Mouse (Mus musculus) heart, embryonic 15.5 days (tissue): ENCODE results near the gene Slitrk6. TPM values are rescaled to one million over a fixed set of nuclear protein-coding genes. Genes with fewer than 3 reads are reported as not detected.

ENCODE experiments used
- ATAC-seq: fragments of 200-750 bp; cut with Nextera tagmentation; replicated peaks from 2 replicates; pipeline ENCODE4 v1.8.0; 2017; ENCODE audit warnings: low read depth, moderate TSS enrichment; ENCODE audit not compliant: insufficient number of reproducible peaks, insufficient read depth, low FRiP score
- H3K27ac ChIP-seq: fragments of 300-500 bp; sonication (generic); 2 replicates; pipeline ENCODE4 v1.5.1; 2015; ENCODE audit warnings: mild to moderate bottlenecking, inconsistent platforms
- H3K27me3 ChIP-seq: fragments of 300-500 bp; sonication (generic); 2 replicates; pipeline ENCODE4 v1.6.1; 2015; ENCODE audit warnings: inconsistent platforms
- H3K36me3 ChIP-seq: fragments of 300-500 bp; sonication (generic); 2 replicates; pipeline ENCODE4 v1.6.1; 2015; ENCODE audit warnings: mild to moderate bottlenecking, inconsistent platforms
- H3K4me1 ChIP-seq: fragments of 300-500 bp; sonication (generic); replicated peaks from 2 replicates; pipeline ENCODE4 v1.6.1; 2015; ENCODE audit warnings: inconsistent platforms
- H3K4me2 ChIP-seq: fragments of 300-500 bp; sonication (generic); 2 replicates; pipeline ENCODE4 v1.6.1; 2015; ENCODE audit warnings: inconsistent platforms, mild to moderate bottlenecking, moderate library complexity
- H3K4me3 ChIP-seq: fragments of 300-500 bp; sonication (generic); 2 replicates; pipeline ENCODE4 v1.5.1; 2015; ENCODE audit warnings: mild to moderate bottlenecking, inconsistent platforms
- H3K9ac ChIP-seq: fragments of 300-500 bp; sonication (generic); 2 replicates; pipeline ENCODE4 v1.6.1; 2015; ENCODE audit warnings: mild to moderate bottlenecking, inconsistent platforms
- H3K9me3 ChIP-seq: fragments of 300-500 bp; sonication (generic); replicated peaks from 2 replicates; pipeline ENCODE4 v1.6.1; 2016; ENCODE audit warnings: inconsistent platforms
- WGBS: fragments of 180-500 bp; shearing (Covaris S2); methylation state at CpG from one replicate; pipeline ENCODE4 v1.1.7; 2015; ENCODE audit warnings: mixed read lengths; 5-methylcytosine and 5-hydroxymethylcytosine counted together
- polyA plus RNA-seq: library from polyadenylated mRNA; unstranded; fragments of >200 nt; fragmentation: Nextera tagmentation; extraction: Ambion mirVana; gene quantifications from 2 replicates; pipeline ENCODE4 v1.2.1, GENCODE M21; 2015

The Slitrk6 gene
- 1.6 and 2.3 TPM in 2 replicates for polyA plus RNA-seq

DNA sequence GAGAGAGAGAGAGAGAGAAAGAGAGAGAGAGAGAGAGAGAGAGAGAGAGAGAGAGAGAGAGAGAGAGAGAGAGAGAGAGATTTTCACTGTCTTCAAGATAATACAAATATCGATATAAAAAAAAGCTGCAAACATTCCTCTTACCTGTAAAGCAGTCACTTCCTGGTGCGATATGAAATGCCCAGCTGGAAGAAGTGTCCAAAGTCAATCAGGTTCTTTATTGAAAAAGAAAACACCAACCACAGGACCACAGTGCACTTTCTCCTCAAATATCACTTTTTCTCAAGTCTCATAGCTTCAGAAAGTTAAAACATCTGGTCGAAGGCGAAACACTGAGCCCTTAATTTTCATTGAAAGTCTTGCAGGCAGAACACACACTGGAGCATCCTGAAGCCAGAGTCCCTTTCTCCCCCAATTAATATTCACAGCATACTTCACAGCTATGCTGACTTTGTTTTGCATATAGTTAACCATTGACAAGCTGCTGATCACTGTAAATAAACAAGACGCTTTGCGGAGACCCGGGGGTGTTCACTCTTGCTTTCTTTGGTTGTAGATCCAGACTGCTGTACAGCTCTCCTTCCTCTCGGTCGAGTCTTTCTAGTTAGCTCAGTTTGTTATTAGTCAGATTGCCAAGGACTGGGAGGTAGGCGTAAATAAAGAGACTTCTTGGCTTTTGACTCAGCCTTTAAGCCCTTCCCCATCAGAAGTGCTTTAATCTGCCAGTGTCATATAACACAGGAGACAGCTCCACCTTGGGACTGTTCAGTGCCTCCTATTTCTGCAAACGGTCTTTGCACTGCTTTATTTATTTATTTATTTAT, at the start of gene Slitrk6:
Gene Slitrk6, minus strand, starts transcription at position 666 of the 824 bp plus-strand sequence.
- no peak within 1 kb of the TSS for H3K27ac ChIP-seq
- no peaks in the 10 kb centered on the region for H3K4me1 ChIP-seq
- H3K9me3 ChIP-seq: no peaks in the 10 kb centered on the region
- no peaks in the 10 kb centered on the region for H3K36me3 ChIP-seq
- ATAC-seq: no peak
- peak within 1 kb of the TSS; percentile 32 for H3K4me3 ChIP-seq
- H3K4me2 ChIP-seq: peak within 1 kb of the TSS; percentile 33; the same call in 1 of the 2 replicates
- no peak within 1 kb of the TSS for H3K9ac ChIP-seq
- H3K27me3 ChIP-seq: no peaks in the 10 kb centered on the region
- 52% methylated on average over 11 of the region's 11 CpGs for WGBS

DNA sequence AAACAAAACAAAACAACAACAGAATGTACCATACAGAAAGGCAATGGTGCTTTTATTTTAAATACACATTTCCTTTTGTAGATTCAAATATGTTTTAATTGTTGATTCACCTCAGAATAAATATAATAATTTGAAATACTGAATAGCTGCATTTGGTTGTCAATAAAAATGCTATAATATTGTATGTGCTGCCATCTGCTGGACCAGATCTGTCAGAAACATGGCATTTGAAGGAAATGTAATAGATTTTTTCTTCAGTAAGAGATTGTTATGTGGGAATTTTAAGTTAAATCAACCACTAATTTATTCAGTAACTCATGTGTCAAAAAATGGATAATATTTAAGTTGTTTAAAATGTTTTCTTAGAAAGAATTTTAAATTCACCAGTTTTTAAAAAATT, 22.6 kb upstream of the Slitrk6 start:
- no peak for ATAC-seq
- Histone ChIP-seq H3K36me3 (no peaks in the 10 kb centered on the region), H3K27me3 (no peaks in the 10 kb centered on the region), H3K9me3 (no peaks in the 10 kb centered on the region), H3K27ac (no peak overlapping the region), H3K4me1 (no peaks in the 10 kb centered on the region), H3K4me3 (no peak overlapping the region), H3K9ac (no peak overlapping the region), H3K4me2 (no peak overlapping the region)

DNA sequence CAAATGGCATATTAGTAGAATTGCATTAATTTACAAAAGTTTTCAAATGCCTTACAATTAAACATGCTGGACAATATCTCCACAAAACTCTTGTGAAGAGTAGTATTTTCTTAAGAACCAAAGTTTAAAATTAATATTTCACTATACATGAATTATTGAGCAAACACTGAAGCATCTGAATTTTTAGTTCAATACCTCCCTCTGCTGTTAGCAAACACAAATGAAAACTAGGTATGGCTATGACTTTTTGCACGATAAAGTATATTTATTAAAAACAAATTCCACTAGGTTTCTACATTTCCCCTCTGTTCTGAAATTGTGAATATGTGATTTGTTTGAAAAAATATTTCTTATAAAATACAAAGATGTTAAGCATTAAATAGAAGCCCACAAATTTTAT, 15.7 kb upstream of the Slitrk6 start:
- WGBS: 80% methylated on average over 1 of the region's 1 CpGs
- no peak overlapping the region for H3K4me2 ChIP-seq
- no peak for ATAC-seq
- no peaks in the 10 kb centered on the region for H3K4me1 ChIP-seq
- no peaks in the 10 kb centered on the region for H3K9me3 ChIP-seq
- H3K27me3 ChIP-seq: no peaks in the 10 kb centered on the region
- no peaks in the 10 kb centered on the region for H3K36me3 ChIP-seq
- H3K27ac ChIP-seq: no peak overlapping the region
- H3K9ac ChIP-seq: no peak overlapping the region
- H3K4me3 ChIP-seq: no peak overlapping the region

DNA sequence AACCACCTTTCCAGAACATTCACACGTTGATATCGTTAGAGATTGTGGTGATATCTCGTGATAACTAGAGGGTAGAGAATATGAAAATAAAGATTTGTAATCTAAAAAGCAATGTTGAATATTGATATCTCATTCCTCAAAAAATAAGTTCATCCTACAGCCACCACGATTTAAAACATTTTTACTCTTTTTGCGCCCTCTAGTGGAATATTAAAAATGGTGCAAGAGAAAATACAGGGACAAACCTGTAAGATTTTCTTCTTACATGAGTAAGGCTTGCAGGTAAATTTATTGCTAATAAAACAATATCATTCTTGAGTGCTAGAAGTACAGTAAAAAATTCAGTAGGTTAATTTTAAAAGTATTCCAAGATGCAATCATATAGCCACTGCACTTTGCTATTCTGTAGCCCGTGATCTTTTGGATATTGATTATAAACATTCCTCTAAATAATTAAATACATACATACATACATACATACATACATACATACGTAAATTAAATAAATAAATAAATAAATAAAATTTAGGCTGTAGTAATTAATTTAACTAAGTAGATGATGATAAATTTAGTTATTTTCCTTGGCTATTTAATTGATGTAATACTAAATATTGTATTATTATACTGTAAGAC, 7.8 kb upstream of the Slitrk6 start:
- no peaks in the 10 kb centered on the region for H3K27me3 ChIP-seq
- no peaks in the 10 kb centered on the region for H3K4me1 ChIP-seq
- H3K27ac ChIP-seq: no peak overlapping the region
- WGBS: 21% methylated on average over 7 of the region's 7 CpGs
- H3K4me3 ChIP-seq: no peak overlapping the region
- ATAC-seq: no peak
- H3K9me3 ChIP-seq: no peaks in the 10 kb centered on the region
- H3K4me2 ChIP-seq: no peak overlapping the region
- H3K9ac ChIP-seq: no peak overlapping the region
- H3K36me3 ChIP-seq: no peaks in the 10 kb centered on the region

DNA sequence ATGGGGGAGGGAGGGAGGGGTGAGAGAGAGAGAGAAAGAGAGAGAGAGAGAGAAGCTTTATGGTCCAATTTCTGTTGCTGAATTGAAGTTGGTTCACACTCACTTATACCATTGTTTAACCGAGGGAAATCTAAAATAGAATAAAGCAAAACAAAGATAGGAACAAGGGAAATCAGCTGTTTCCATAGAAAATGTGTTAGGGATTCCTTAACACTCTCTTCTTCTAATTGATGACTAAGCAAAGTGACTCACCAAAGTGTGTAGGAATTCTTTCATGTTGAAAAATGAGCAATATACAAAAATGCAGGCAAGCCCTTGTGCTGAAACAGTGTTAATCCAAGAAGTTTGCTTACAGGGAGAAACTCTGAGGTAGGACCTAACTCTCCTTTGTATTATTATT, 6.0 kb upstream of the Slitrk6 start:
- no peak overlapping the region for H3K4me2 ChIP-seq
- H3K9ac ChIP-seq: no peak overlapping the region
- no peaks in the 10 kb centered on the region for H3K36me3 ChIP-seq
- no peaks in the 10 kb centered on the region for H3K4me1 ChIP-seq
- ATAC-seq: no peak
- no peak overlapping the region for H3K27ac ChIP-seq
- WGBS: 33% methylated on average over 1 of the region's 1 CpGs
- H3K9me3 ChIP-seq: no peaks in the 10 kb centered on the region
- H3K4me3 ChIP-seq: no peak overlapping the region
- no peaks in the 10 kb centered on the region for H3K27me3 ChIP-seq

DNA sequence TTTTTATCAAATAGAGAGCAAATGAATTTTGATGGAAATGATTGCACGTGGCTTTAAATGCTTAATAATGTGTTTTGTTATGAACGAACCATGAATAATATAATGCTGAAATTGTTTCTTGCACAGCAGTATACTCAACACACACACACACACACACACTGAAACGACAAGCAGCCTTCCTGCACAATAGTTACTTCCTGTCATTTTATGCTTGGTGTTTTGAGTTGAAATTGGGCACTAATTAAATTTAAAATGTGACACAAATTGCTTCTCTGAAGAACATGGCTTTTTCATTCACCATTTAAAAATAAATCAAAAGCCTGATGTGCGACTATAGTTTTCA, 330 bp upstream of the Slitrk6 start:
- ATAC-seq: no peak
- Histone ChIP-seq H3K4me2 (no peak overlapping the region), H3K27ac (no peak overlapping the region), H3K27me3 (no peaks in the 10 kb centered on the region), H3K4me3 (no peak overlapping the region), H3K9me3 (no peaks in the 10 kb centered on the region), H3K9ac (no peak overlapping the region), H3K4me1 (no peaks in the 10 kb centered on the region), H3K36me3 (no peaks in the 10 kb centered on the region)
- WGBS: 61% methylated on average over 4 of the region's 4 CpGs

DNA sequence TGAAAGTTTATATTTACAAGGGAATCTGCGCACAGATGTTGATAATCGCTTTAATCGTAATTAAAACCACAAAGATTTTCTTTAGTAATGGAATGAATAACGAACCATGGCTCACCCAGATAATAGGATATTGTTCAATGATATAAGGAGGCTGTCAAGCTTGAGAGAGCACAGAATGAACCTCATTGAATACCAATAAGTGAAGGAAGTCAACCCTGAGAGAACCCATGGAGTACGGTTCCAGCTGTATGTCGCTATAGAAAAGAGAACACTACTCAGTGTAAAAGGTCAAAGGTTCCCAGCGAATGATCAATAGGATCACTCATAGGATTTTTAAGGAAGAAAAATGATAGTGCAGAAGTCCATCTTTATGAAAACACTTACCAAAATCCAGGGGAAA, 15.1 kb downstream of the Slitrk6 start:
- Histone ChIP-seq H3K27ac (no peak overlapping the region), H3K9ac (no peak overlapping the region), H3K4me2 (no peak overlapping the region), H3K27me3 (no peaks in the 10 kb centered on the region), H3K36me3 (no peaks in the 10 kb centered on the region), H3K4me1 (no peaks in the 10 kb centered on the region), H3K4me3 (no peak overlapping the region), H3K9me3 (no peaks in the 10 kb centered on the region)
- WGBS: 82% methylated on average over 7 of the region's 7 CpGs
- no peak for ATAC-seq

DNA sequence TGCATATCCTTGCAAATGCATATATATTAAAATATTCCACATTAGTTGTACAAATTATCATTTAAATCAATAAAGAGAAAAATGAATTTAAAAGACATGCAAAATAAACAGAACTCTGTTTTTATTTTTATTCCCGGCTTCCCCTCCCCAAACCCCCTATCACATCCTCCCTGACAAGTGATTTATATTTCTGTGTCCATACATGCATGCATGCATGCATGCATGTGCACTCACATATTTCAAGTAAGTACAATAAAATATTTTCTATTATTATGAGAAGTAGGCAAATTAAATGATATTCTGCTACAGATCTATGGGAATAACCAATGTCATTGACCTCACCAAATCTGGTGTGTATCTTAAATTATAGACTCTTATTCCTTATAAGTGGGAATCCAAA, 15.6 kb downstream of the Slitrk6 start:
- Histone ChIP-seq H3K27ac (no peak overlapping the region), H3K36me3 (no peaks in the 10 kb centered on the region), H3K9ac (no peak overlapping the region), H3K4me2 (no peak overlapping the region), H3K4me3 (no peak overlapping the region), H3K9me3 (no peaks in the 10 kb centered on the region), H3K27me3 (no peaks in the 10 kb centered on the region), H3K4me1 (no peaks in the 10 kb centered on the region)
- 85% methylated on average over 1 of the region's 1 CpGs for WGBS
- ATAC-seq: no peak

DNA sequence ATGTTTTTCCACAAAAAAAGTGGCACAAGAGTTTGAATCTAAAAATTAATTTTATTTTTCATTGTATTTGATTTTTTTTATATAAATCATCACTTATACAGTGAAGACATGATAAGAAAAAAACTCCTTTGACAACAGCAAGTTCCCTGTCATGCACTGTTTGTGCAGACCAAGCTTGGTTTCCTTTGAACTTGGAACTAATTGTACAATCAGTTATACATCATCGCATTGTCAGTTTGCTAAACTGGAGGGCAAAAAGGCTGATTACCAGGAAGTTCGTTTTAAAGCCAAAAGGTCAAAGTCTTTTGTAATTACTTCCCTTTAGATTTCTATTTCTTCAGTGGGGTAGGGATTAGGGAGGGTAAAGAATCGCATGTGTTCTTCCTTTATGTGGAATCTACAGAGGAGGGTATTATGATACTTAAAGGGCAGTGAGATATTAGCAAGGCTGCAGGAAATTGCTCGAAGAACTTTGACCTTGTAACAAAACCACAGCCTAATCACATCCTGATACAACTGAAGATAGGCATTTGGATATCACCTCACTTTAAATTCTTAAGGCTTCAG, 26.5 kb downstream of the Slitrk6 start:
- Histone ChIP-seq H3K36me3 (no peaks in the 10 kb centered on the region), H3K27ac (no peak overlapping the region), H3K9ac (no peak overlapping the region), H3K4me2 (no peak overlapping the region), H3K9me3 (no peaks in the 10 kb centered on the region), H3K4me1 (0 out of 2 replicates have a peak, but pooled peaks cover 2% of the 10 kb centered on the region), H3K4me3 (no peak overlapping the region), H3K27me3 (no peaks in the 10 kb centered on the region)
- ATAC-seq: no peak
- WGBS: 58% methylated on average over 4 of the region's 4 CpGs

DNA sequence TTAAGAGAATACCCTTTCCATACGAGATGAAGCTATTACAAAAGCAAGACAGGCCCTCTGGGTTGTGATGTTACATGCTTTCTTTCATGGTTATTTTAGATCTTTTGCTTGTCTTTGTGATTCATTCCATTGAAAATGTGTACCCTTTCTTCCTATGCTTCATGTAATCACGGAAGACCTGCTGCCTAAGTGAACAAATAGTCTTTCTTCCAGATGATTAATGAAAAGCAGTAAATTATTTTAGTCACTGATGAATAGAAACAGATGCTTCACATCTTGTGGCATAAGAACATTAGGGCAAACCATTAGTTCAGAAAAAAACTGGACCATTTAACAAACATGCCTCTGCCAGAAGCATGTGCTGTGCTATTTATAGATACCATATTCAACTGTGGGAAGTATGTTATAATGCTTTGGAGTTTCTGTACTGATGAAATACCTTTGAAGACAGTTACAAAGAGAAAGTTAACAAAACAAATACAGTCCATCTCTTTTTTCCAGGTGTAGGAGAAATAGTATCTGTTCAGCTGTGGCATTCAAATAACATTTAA, 30.8 kb downstream of the Slitrk6 start:
- Histone ChIP-seq H3K9ac (no peak overlapping the region), H3K27me3 (no peaks in the 10 kb centered on the region), H3K27ac (no peak overlapping the region), H3K4me3 (no peak overlapping the region), H3K9me3 (no peaks in the 10 kb centered on the region), H3K36me3 (no peaks in the 10 kb centered on the region), H3K4me2 (no peak overlapping the region), H3K4me1 (0 out of 2 replicates have a peak, but pooled peaks cover 2% of the 10 kb centered on the region)
- no peak for ATAC-seq
- 44% methylated on average over 2 of the region's 2 CpGs for WGBS
